Mouse (Mus musculus): ENCODE data around the gene Acaca.

The Acaca gene

DNA sequence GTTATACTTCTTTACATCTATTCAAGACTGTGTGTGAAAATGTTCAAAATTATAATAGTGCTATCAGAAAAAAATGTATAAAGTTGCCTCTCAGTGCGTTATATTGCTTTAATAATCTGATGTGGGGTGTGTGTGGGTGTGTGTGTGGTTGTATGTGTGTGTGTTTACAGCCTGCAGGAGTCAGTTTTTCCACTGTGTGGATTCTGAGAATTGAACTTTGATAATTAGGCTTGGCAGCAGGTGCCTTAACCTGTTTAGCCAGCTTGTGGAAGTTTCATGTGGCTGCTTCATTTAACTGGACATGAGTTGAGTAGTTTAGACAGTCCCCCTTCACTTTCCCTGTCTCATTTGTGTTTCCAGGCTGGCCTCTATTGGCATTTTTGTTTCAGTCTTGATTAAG lies 117.9 kb downstream of the Acaca start:
- no peak for DNase-seq (ENCODE audit: low spot score in 2 of 2)

DNA sequence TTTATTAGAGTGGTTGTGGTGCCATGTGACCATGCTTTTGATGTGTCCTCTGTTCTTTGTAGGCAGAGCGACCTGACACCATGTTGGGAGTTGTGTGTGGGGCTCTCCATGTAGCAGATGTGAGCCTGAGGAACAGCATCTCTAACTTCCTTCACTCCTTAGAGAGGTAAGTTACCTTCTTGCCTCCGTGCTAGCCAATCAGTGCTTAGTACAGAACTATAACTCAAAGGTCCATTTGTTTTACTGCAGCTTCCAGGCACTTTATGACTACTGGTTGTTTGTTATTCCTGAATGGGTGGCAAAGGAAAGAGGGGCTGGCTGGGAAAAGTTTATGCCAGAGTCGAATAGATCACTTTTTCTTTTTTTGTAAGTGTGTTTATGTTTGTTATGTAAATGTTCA lies 121.7 kb downstream of the Acaca start:
- DNase-seq (ENCODE audit: low spot score in 2 of 2), result no peak

DNA sequence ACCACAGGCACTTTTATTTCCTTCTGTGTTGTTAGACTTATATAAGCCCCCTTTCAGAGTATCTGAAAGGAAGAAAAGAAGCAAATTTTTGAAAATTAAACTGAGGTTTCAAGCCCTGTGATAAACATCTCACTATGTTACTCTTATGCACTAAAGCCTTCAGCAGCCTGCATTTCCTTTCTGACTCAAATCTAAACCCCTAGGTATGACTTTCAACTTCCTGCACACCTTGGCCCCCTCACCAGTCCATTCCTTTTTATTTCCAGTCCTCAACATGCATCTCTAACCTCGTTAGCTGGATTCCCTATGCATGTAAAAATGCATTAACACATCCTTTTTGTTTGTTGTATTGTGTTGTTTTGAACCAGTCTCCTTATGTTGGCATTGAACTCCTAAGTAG lies 123.0 kb downstream of the Acaca start:
- no peak for DNase-seq (ENCODE audit: low spot score in 2 of 2)

DNA sequence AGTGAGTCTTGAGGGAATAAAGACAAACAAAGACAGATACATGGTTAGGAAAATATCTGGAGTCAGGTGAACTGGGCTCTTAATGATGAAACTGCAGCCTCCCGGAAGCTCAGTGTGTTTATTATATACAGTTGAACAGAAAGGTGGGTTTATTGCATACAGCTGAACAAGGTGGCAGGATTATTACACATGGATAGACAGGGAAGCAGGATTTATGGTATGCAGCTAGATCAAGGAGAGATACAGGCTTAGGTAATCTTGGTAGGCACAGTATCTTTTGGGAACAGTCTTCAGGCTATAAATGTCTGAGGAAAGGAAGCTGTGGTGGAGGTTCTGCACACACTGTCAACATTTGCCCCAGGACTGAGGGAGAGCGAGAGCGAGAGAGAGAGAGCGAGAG lies 126.4 kb downstream of the Acaca start:
- DNase-seq (ENCODE audit: low spot score in 2 of 2), result no peak

DNA sequence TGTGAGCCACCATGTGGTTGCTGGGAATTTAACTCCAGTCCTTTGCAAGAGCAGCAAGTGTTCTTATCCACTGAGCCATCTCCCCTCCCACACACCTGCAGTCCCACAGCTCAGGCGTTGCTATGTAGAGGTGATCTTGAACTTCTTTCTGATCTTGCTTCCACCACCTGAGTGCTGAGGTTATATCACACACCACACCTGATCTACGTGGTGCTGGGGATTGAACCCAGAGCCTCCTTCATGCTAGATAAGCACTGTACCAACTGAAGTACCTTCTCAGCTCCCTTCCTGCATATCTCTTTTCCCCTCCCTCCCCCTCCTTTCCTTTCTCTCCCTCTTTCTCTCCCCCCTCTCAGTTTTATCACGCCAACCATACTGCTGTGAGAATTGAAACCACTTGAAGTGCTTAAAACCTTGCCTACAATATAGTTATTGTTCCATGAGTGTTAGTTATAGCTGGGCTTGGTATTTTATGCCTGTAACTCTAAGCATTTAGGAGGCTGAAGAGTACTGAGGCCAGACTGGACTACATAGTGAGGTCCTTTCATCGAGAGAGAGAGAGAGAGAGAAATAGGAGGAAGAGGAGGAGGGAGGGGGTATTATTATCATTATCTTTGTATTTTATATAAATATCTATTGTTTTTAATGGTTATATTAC lies 128.7 kb downstream of the Acaca start:
- DNase-seq (ENCODE audit: low spot score in 2 of 2), result no peak

DNA sequence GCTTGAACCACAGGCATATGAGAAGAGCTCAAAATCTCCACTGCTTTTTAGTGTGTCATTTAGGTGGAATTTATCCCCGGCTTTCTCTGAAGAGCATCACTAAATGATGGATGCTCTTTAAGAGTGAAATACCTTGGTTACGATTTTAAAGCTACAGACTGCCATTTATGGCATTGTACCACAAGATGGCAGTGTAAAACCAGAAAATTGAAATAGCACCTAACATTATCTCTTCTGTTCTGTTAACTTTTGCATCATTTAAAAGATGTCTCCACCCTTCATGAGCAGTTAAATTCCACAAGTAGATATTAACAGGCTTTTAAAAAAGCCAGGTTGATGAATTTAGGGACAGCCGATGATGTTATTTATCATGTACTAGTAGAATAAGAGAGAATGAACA lies 135.0 kb downstream of the Acaca start:
- no peak for DNase-seq (ENCODE audit: low spot score in 2 of 2)

DNA sequence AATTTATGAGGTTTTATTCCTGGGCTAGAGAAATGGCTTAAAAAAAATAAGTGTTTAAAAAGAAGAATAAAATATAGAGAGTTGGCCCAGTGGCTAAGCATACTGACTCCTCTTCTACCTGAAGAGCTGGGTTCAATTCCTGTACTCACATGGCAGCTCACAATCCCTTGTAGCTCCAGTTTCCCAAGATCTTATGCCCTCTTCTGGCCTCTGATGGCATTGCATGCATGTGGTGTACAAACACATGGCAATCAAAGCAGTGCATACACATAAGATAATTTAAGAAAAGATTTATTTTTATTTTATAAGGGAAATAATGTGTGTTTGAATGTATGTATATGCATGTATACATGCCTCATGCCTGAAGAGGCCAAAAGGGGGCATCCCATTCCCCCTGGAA lies 138.6 kb downstream of the Acaca start:
- peak; percentile 16 to 64 for DNase-seq (ENCODE audit: low spot score in 2 of 2)

DNA sequence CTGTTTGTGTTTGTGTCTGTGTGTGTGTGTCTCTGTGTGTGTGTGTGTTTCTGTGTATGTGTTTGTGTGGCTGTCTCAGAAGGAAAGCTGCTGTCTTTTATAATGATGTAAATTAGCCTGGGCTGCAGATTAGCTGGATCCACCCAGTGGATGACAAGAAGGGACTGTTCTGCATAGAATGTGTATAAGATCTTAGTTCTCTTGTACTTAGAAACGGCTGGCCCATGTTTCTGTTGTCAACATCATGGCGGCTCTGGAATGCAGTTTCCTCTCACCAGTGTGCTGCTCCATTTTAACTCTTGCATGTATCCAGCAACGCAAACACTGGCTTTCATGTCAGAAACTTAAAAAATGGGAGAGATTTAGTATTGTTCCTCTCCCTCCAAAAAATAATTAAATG lies 141.0 kb downstream of the Acaca start:
- DNase-seq (ENCODE audit: low spot score in 2 of 2), result no peak

DNA sequence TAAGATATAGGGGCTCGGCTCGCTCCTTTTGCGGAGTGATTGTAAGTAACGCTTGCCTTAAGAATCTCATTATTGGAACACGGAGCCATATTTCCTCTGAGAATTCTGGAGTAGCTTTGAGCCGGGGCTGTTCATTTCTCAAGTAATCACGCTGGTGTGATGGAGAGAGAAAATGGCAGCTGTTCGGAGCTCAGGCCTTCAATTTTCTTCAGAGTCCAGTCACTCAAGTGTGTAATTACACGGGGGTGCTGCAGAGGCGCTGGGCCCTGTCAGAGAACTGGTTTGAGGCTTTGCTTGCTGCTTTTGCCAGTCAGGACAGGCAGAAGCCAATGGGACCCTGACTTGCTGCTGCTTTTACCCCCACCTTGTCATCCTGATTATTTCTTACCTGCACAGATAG lies 142.5 kb downstream of the Acaca start:
- DNase-seq (ENCODE audit: low spot score in 2 of 2), result no peak

DNA sequence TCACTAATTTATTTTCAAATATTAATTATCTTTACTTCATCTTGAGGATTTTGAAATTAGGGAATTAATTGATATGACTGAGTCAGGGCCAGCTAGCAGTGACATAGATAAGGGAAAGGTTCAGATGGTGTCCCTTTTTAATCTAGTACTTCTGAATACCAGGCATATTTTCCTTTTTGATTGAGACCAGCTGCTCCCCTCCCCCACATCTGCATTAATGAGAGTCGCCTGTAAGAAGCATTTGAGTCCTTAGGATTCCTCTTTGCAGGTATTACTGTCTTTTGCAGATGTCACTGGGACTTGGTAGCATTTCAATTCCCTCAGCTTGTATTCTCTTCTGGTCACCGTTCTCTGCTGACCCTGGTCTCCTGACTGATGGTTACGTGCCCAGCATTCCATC lies 143.1 kb downstream of the Acaca start:
- no peak for DNase-seq (ENCODE audit: low spot score in 2 of 2)

DNA sequence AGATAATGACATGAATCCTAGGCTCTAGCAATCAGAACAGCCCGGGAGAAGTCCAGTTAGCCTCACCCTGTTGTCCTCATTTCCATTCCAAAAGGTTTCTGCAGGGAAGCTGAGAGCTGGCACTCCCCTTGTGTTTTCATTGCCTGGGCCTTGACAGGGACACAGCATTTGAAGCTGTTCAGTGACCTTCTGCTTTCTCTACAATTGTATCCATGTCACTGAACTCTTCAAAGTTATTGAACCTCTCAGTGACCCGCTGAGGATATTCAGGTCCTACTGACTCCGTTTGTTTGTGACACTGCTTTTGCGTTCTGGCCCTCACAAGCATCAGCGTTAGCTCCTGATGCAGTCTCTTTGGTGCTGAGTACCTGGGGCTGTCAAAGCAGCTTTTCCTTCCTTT lies 147.5 kb downstream of the Acaca start:
- no peak for DNase-seq (ENCODE audit: low spot score in 2 of 2)

DNA sequence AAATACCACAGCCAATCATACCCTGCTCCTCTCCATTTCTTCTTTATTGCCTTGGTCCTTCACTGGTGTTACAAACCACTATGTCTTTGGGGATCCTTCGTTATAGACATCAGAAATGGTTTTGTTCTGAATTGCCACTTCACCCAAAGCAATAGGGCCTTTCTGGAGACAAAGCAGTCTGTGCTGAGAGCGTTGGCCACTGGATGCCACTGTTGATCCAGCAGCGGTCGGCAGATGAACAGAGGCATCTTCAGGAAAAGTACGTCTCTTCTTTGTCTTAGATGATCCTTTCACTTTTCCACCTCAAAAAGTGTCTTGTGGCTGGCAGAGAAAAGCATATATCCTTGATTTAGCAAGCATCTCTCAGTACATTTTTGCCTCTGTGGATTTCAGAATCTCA lies 151.8 kb downstream of the Acaca start:
- DNase-seq (ENCODE audit: low spot score in 2 of 2), result no peak

DNA sequence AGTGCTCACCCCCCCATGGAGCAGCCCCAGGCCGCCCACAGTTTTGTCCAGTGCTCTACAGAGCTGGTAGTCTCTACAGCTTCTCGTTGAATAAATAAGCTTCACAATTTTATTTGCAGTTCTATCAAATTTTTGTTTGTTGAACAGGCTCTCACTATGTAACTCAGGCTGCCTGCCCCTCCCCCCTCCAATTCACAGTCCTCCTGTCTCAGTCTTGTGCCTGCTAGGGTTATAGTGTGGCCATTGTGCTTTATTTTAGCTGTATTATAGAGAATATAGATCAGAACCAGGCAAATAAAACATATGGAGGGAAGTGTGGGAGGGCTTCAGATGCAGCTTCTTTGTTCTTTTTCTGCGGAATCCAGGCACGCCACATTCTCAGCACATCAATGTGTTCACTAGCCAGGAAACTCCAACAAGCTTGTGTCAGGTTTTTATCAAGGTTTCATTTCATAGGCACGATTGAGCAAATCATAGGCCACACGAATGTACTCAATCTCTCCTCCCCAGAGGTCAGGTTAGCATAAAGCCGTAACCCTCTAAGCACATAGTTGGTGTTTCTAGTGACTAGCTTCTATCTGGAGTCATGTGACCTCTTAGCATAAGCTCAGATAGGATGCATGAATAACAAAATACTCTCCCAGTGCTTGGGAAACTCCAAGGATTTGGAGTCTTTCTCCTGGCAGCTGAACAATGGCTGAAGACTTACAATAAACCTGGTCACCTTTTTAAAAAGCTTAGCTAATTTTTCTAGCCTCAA lies 153.7 kb downstream of the Acaca start:
- no peak for DNase-seq (ENCODE audit: low spot score in 2 of 2)

DNA sequence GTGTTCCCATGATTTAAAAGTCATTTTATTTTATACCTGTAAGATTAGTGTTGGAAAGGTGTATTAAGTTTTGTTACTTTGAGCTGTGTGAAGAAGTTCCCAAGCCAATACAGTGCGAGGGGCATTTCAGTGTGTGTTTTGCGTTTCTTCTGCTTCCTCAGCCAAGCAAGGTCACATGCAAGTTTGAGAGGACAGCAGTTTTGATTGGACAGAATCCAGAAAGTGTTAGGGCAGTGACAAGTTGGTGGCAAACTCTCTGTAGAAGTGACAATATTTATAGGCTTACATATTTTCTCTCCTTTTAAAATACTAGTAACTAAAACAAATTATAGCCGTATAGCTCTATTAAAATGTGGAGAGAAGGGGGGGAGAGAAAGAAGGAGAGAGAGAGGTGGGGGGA lies 161.3 kb downstream of the Acaca start:
- DNase-seq (ENCODE audit: low spot score in 2 of 2), result peak in 1 of 2 experiments; percentile 22

DNA sequence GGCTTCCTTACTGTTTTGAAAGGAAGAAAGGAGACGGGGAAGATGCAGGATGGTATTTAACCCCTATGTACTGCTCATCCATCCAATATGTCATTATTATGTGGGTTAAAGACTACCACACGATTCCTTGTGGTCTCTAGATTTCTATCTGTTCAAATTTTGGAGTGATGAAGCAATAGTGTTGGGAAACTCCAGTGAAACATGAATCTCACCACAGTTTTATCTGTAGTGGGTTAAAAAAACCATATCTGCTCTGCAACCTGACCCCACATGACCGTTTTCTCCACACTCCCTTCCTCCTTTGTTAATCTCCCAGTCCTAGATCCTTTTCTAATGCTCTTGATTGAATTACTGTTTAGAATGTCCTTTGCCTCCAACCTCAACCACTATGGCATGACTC lies 163.1 kb downstream of the Acaca start:
- DNase-seq (ENCODE audit: low spot score in 2 of 2), result no peak

DNA sequence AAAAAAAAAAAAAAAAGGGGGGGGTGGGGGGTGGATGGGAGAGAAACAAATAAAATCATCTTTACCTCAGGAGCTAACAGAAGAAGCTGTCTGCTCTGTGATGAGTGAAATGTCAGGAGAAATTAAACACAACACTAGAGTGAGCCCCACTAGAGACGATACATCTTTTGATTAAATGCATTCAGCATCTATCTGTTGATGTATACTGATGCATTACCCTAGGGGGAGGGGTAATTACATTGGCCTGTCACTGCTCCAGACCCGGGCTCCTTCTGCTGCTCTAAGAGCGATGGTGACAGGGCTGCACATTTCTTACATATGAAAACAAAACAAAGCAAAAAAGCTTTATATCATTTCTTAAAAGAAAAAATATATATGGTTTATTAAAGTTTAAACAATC lies 163.8 kb downstream of the Acaca start:
- DNase-seq (ENCODE audit: low spot score in 2 of 2), result no peak

DNA sequence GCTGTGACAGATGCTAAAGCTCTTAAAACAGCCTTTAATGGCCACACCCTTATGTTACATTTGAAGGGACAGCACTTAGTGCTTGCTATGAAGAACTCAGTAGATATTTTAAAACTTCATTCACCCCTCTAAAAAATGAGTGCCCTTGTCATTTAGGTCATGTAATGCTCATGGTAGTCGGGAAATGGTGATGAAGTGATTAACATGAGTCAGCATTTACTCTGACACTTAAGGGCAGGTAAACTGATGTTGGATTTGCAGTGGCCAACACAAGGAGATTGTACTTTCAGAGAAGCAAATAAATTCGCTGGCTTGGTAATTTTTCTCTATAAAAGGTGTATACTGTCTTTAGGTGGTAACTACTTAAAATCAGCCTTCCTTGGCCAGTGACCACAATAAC lies 166.9 kb downstream of the Acaca start:
- DNase-seq (ENCODE audit: low spot score in 2 of 2), result no peak

DNA sequence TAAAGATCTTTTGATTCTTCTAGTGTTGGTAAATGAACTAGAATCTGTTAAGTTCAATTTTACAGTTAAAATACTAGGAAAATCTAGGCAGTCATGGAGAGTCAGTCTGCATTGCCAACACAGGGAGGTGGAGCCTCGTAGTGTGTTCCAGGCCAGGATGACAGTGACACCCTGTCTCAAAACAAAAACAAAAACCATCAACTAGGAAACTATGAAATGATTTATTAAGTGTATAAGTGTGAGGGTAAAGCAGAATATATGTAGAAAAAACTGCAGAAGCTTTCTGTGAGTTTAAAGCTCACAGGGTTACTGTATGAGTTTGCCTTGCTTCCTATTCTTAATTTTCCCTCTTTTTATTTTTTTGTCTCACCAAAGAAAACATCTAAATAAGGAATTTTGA lies 176.0 kb downstream of the Acaca start:
- peak in 1 of 2 experiments; percentile 8 for DNase-seq (ENCODE audit: low spot score in 2 of 2)

DNA sequence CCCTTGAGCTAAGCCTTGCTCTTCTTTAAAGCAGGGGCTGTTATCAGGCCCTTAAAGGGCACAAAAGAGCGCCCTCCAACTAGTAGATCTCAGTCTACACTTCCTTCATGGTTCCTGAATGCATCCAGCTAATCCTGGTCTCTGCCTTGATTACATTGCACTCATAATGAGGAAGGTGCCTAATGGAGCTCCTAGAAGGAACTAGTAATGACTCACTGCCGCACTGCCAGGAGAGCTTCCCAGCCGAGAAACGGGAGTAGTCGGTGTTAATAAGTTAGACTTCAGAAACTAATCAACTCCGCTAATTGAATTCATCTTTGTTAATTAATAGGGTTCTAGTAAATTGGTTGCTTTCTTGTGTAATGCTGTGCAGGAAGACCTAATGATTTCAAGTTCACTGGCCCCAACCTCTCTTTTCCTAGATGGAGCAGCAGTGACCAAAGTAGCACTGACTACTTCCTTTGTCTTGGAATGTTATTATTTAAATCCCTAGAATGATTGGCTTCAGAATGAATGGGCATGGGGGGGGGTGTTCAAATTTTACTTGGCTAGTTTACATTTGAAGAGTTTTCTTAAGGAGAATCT lies 176.8 kb downstream of the Acaca start:
- DNase-seq (ENCODE audit: low spot score in 2 of 2), result peak in 1 of 2 experiments; percentile 47

DNA sequence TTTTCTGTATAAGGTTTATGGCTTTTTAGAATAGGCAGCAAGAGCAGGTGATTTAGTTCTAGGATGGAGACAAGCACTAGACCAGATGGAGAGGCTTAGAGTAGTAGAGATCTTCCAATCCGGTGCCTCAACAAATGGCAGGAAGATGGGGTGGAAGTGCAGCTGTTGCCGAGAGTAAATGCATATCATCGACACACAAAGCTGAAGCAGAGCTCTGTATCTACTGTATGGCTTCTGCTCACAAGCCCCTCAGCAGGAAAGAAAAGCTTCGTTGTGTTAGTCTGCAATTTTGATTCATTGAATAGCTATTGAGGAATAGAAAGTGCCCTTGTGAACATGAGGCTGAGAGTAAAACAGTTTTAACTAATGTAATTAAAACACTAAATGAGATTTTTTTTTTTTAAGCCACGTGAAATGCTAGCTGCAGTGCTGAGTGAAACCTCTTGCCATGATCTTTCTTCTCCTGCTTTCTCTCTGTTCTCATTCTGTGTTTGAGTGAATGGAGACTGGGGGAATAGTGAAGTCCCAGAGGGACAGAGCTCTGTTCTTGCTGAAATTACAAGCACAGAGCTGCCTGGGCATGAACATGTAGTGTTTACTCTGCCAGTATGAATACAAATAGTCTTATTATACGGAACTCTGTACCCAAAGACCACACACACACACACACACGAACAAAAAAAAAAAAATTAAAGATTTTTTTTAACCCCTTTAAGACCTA lies 194.7 kb downstream of the Acaca start:
- DNase-seq (ENCODE audit: low spot score in 2 of 2), result no peak

DNA sequence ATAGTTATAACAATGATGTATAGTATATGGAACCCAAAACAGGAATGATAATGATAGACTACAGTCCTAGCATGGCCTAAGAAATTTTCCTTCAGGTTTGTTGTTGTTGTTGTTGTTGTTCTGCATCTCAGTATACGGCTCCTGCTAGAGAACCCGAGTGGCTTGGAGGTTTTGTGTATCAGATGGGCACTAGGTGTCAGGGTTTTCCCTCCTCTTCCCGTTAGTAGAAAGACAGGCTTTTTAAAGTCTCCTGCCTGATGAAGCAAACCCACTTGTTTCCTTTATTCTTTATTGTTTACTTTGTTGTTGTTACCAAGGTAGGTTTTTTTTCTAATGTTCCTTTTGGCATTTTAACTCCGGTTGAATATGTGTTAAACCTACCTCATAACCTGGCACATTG lies 197.6 kb downstream of the Acaca start:
- DNase-seq (ENCODE audit: low spot score in 2 of 2), result no peak

DNA sequence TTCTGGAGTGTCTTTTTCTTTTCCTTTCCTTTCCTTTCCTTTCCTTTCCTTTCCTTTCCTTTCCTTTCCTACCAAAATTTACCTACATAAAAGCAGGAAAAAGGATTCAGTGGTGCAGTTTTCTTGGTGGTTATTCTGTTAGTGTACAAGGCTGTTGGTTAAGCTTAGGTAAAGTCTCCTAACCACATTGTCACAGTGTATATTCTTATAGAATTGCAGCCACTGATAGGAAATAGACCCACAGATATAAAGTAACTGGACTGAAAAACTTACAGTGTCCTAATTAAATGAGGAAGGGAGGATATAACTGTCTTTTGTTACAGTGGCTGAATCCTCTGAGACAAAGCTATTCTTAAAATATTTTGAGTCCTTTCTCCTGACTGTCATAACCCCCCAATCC lies 202.9 kb downstream of the Acaca start:
- no peak for DNase-seq (ENCODE audit: low spot score in 2 of 2)

DNA sequence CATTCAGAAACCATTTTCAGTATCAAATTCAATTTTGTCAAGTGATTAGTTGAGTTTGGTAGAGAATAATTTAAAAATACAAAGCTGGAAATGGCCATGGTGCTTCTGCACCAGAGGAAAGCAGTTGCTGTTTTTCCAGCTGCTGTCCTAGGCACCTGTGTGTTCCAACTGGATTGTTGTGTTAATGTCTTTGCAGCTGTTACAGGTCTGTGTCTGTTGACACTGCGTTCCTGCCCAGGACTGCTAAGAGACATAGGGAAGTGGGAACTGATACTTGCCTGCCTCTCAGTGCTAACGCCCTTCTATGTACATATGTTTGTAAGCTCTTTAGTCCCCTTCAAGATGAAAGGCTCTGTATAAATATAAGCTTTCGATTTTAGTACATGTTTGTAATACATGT lies 203.4 kb downstream of the Acaca start:
- no peak for DNase-seq (ENCODE audit: low spot score in 2 of 2)

Data from spleen, postnatal 4 days (tissue).